Mouse (Mus musculus): ENCODE data around the gene Olfr1133. TPM values are rescaled to one million over a fixed set of nuclear protein-coding genes. Genes with fewer than 3 reads are reported as not detected.

The Olfr1133 gene
- polyA plus RNA-seq, 1 experiment from 2014 or later = not detected

Other genes starting within 250 kb of the Olfr1133 start
- not detected in 2 replicates for gene Olfr1123, start 230.7 kb downstream of the Olfr1133 start, polyA plus RNA-seq (2014; fragmentation: Nextera tagmentation; extraction: Ambion mirVana)
- gene Olfr1124, start 217.1 kb downstream of the Olfr1133 start, polyA plus RNA-seq (2014; fragmentation: Nextera tagmentation; extraction: Ambion mirVana) = not detected in 2 replicates
- not detected in 2 replicates for gene Olfr1126, start 193.4 kb downstream of the Olfr1133 start, polyA plus RNA-seq (2014; fragmentation: Nextera tagmentation; extraction: Ambion mirVana)
- not detected in 2 replicates for gene Pramel7, start 150.3 kb downstream of the Olfr1133 start, polyA plus RNA-seq (2014; fragmentation: Nextera tagmentation; extraction: Ambion mirVana)
- gene Pramel6, start 140.8 kb downstream of the Olfr1133 start, polyA plus RNA-seq (2014; fragmentation: Nextera tagmentation; extraction: Ambion mirVana) = not detected in 2 replicates
- not detected in 2 replicates for gene Olfr153, start 115.6 kb downstream of the Olfr1133 start, polyA plus RNA-seq (2014; fragmentation: Nextera tagmentation; extraction: Ambion mirVana)
- gene Olfr1128, start 101.8 kb downstream of the Olfr1133 start, polyA plus RNA-seq (2014; fragmentation: Nextera tagmentation; extraction: Ambion mirVana) = not detected in 2 replicates
- gene Olfr1129, start 73.5 kb downstream of the Olfr1133 start, polyA plus RNA-seq (2014; fragmentation: Nextera tagmentation; extraction: Ambion mirVana) = not detected in 2 replicates
- gene Olfr1130, start 41.2 kb downstream of the Olfr1133 start, polyA plus RNA-seq (2014; fragmentation: Nextera tagmentation; extraction: Ambion mirVana) = not detected in 2 replicates
- not detected in 2 replicates for gene Olfr1131, start 20.3 kb downstream of the Olfr1133 start, polyA plus RNA-seq (2014; fragmentation: Nextera tagmentation; extraction: Ambion mirVana)
- not detected in 2 replicates for gene Olfr1132, start 9.8 kb downstream of the Olfr1133 start, polyA plus RNA-seq (2014; fragmentation: Nextera tagmentation; extraction: Ambion mirVana)
- gene Olfr1134, start 11.1 kb upstream of the Olfr1133 start, polyA plus RNA-seq (2014; fragmentation: Nextera tagmentation; extraction: Ambion mirVana) = not detected in 2 replicates
- not detected in 2 replicates for gene Olfr1135, start 26.3 kb upstream of the Olfr1133 start, polyA plus RNA-seq (2014; fragmentation: Nextera tagmentation; extraction: Ambion mirVana)
- gene Olfr1136, start 46.6 kb upstream of the Olfr1133 start, polyA plus RNA-seq (2014; fragmentation: Nextera tagmentation; extraction: Ambion mirVana) = not detected in 2 replicates
- not detected in 2 replicates for gene Olfr1137, start 65.8 kb upstream of the Olfr1133 start, polyA plus RNA-seq (2014; fragmentation: Nextera tagmentation; extraction: Ambion mirVana)
- gene Olfr1138, start 92.6 kb upstream of the Olfr1133 start, polyA plus RNA-seq (2014; fragmentation: Nextera tagmentation; extraction: Ambion mirVana) = not detected in 2 replicates
- not detected in 2 replicates for gene Olfr1140, start 96.4 kb upstream of the Olfr1133 start, polyA plus RNA-seq (2014; fragmentation: Nextera tagmentation; extraction: Ambion mirVana)
- gene Olfr1141, start 106.6 kb upstream of the Olfr1133 start, polyA plus RNA-seq (2014; fragmentation: Nextera tagmentation; extraction: Ambion mirVana) = not detected in 2 replicates
- gene Olfr152, start 132.1 kb upstream of the Olfr1133 start, polyA plus RNA-seq (2014; fragmentation: Nextera tagmentation; extraction: Ambion mirVana) = not detected in 2 replicates
- not detected in 2 replicates for gene Olfr1143, start 153.2 kb upstream of the Olfr1133 start, polyA plus RNA-seq (2014; fragmentation: Nextera tagmentation; extraction: Ambion mirVana)
- gene Olfr1145, start 162.4 kb upstream of the Olfr1133 start, polyA plus RNA-seq (2014; fragmentation: Nextera tagmentation; extraction: Ambion mirVana) = not detected in 2 replicates
- not detected in 2 replicates for gene Olfr1148, start 183.2 kb upstream of the Olfr1133 start, polyA plus RNA-seq (2014; fragmentation: Nextera tagmentation; extraction: Ambion mirVana)
- gene Olfr1150-ps1, start 196.6 kb upstream of the Olfr1133 start, polyA plus RNA-seq (2014; fragmentation: Nextera tagmentation; extraction: Ambion mirVana) = not detected in 2 replicates
- not detected in 2 replicates for gene Olfr1151, start 208.5 kb upstream of the Olfr1133 start, polyA plus RNA-seq (2014; fragmentation: Nextera tagmentation; extraction: Ambion mirVana)
- gene Olfr1152, start 219.1 kb upstream of the Olfr1133 start, polyA plus RNA-seq (2014; fragmentation: Nextera tagmentation; extraction: Ambion mirVana) = not detected in 2 replicates
- not detected in 2 replicates for gene Olfr1153, start 247.6 kb upstream of the Olfr1133 start, polyA plus RNA-seq (2014; fragmentation: Nextera tagmentation; extraction: Ambion mirVana)